Mouse (Mus musculus): ENCODE measurements around the gene Pmfbp1. TPM values are rescaled to one million over a fixed set of nuclear protein-coding genes. Genes with fewer than 3 reads are reported as not detected.

Gene Pmfbp1
- polyA plus RNA-seq, 1 experiment from 2014 or later = 0.19 TPM

- DNase-seq (ENCODE audit: low spot score) = peak; percentile 70
- no peak overlapping the region for H3K9ac ChIP-seq (ENCODE audit: low read length)
- no peaks in the 10 kb centered on the region for H3K27me3 ChIP-seq (ENCODE audit: control insufficient read depth, insufficient read depth, low read length)
- no peak for ATAC-seq (replicated peaks; ENCODE audit: low FRiP score)
- H3K4me1 ChIP-seq (replicated peaks; ENCODE audit: control insufficient read depth, insufficient read depth, low read length) = no peaks in the 10 kb centered on the region
- H3K4me2 ChIP-seq (ENCODE audit: low read depth, low read length, severe bottlenecking) = no peak overlapping the region
- no peaks in the 10 kb centered on the region for H3K9me3 ChIP-seq (ENCODE audit: control insufficient read depth, low read length)
- H3K36me3 ChIP-seq (ENCODE audit: control insufficient read depth, insufficient read depth, low read length) = no peaks in the 10 kb centered on the region
- 86% methylated on average over 19 of the region's 19 CpGs for WGBS
- H3K4me3 ChIP-seq (ENCODE audit: low read depth, low read length) = no peak overlapping the region
- no peak overlapping the region for H3K27ac ChIP-seq (ENCODE audit: low read depth, low read length)
Observed at GRCm38 (mm10) chr8:109535140-109535990, 41.5 kb downstream of the Pmfbp1 start.

- Histone ChIP-seq H3K27me3 (ENCODE audit: control insufficient read depth, insufficient read depth, low read length) (no peaks in the 10 kb centered on the region), H3K9ac (ENCODE audit: low read length) (0 out of 2 replicates have a peak overlapping the region, but pooled peaks have one; percentile 4), H3K4me2 (ENCODE audit: low read depth, low read length, severe bottlenecking) (no peak overlapping the region), H3K36me3 (ENCODE audit: control insufficient read depth, insufficient read depth, low read length) (no peaks in the 10 kb centered on the region), H3K27ac (ENCODE audit: low read depth, low read length) (no peak overlapping the region), H3K4me3 (ENCODE audit: low read depth, low read length) (no peak overlapping the region), H3K9me3 (ENCODE audit: control insufficient read depth, low read length) (no peaks in the 10 kb centered on the region), H3K4me1 (replicated peaks; ENCODE audit: control insufficient read depth, insufficient read depth, low read length) (no peaks in the 10 kb centered on the region)
- ATAC-seq (replicated peaks; ENCODE audit: low FRiP score) (peak; percentile 75), DNase-seq (ENCODE audit: low spot score) (peak; percentile 93)
- WGBS = 3% methylated on average over 5 of the region's 5 CpGs
Observed at GRCm38 (mm10) chr8:109536703-109537102, 42.9 kb downstream of the Pmfbp1 start.

GRCm38 (mm10) chr8:109542165-109542564 is 48.3 kb downstream of the Pmfbp1 start:
- no peak overlapping the region for H3K27ac ChIP-seq (ENCODE audit: low read depth, low read length)
- H3K36me3 ChIP-seq (ENCODE audit: control insufficient read depth, insufficient read depth, low read length) = peaks cover 6% of the 10 kb centered on the region; the same call in 1 of the 2 replicates
- WGBS = 79% methylated on average over 5 of the region's 5 CpGs
- no peak for ATAC-seq (replicated peaks; ENCODE audit: low FRiP score)
- no peaks in the 10 kb centered on the region for H3K27me3 ChIP-seq (ENCODE audit: control insufficient read depth, insufficient read depth, low read length)
- no peaks in the 10 kb centered on the region for H3K4me1 ChIP-seq (replicated peaks; ENCODE audit: control insufficient read depth, insufficient read depth, low read length)
- no peak for DNase-seq (ENCODE audit: low spot score)
- no peak overlapping the region for H3K9ac ChIP-seq (ENCODE audit: low read length)
- no peak overlapping the region for H3K4me2 ChIP-seq (ENCODE audit: low read depth, low read length, severe bottlenecking)
- H3K9me3 ChIP-seq (ENCODE audit: control insufficient read depth, low read length) = no peaks in the 10 kb centered on the region
- H3K4me3 ChIP-seq (ENCODE audit: low read depth, low read length) = no peak overlapping the region

GRCm38 (mm10) chr8:109542748-109543519 is 49.1 kb downstream of the Pmfbp1 start:
- no peak for DNase-seq (ENCODE audit: low spot score)
- Histone ChIP-seq H3K4me2 (ENCODE audit: low read depth, low read length, severe bottlenecking) (no peak overlapping the region), H3K4me1 (replicated peaks; ENCODE audit: control insufficient read depth, insufficient read depth, low read length) (no peaks in the 10 kb centered on the region), H3K9me3 (ENCODE audit: control insufficient read depth, low read length) (no peaks in the 10 kb centered on the region), H3K36me3 (ENCODE audit: control insufficient read depth, insufficient read depth, low read length) (peaks cover 12% of the 10 kb centered on the region; the same call in 1 of the 2 replicates), H3K27me3 (ENCODE audit: control insufficient read depth, insufficient read depth, low read length) (no peaks in the 10 kb centered on the region), H3K27ac (ENCODE audit: low read depth, low read length) (no peak overlapping the region), H3K9ac (ENCODE audit: low read length) (no peak overlapping the region), H3K4me3 (ENCODE audit: low read depth, low read length) (no peak overlapping the region)
- WGBS = 91% methylated on average over 8 of the region's 8 CpGs
- no peak for ATAC-seq (replicated peaks; ENCODE audit: low FRiP score)

GRCm38 (mm10) chr8:109544049-109544448 is 50.2 kb downstream of the Pmfbp1 start:
- H3K4me2 ChIP-seq (ENCODE audit: low read depth, low read length, severe bottlenecking) = no peak overlapping the region
- peaks cover 16% of the 10 kb centered on the region; the same call in 1 of the 2 replicates for H3K36me3 ChIP-seq (ENCODE audit: control insufficient read depth, insufficient read depth, low read length)
- ATAC-seq (replicated peaks; ENCODE audit: low FRiP score) (no peak), DNase-seq (ENCODE audit: low spot score) (no peak)
- H3K9me3 ChIP-seq (ENCODE audit: control insufficient read depth, low read length) = no peaks in the 10 kb centered on the region
- no peaks in the 10 kb centered on the region for H3K4me1 ChIP-seq (replicated peaks; ENCODE audit: control insufficient read depth, insufficient read depth, low read length)
- H3K4me3 ChIP-seq (ENCODE audit: low read depth, low read length) = no peak overlapping the region
- no peak overlapping the region for H3K9ac ChIP-seq (ENCODE audit: low read length)
- 68% methylated on average over 2 of the region's 3 CpGs for WGBS
- H3K27ac ChIP-seq (ENCODE audit: low read depth, low read length) = no peak overlapping the region
- no peaks in the 10 kb centered on the region for H3K27me3 ChIP-seq (ENCODE audit: control insufficient read depth, insufficient read depth, low read length)

GRCm38 (mm10) chr8:109551663-109552062 is 57.8 kb downstream of the Pmfbp1 start:
- no peaks in the 10 kb centered on the region for H3K27me3 ChIP-seq (ENCODE audit: control insufficient read depth, insufficient read depth, low read length)
- no peak overlapping the region for H3K27ac ChIP-seq (ENCODE audit: low read depth, low read length)
- ATAC-seq (replicated peaks; ENCODE audit: low FRiP score) = no peak
- no peaks in the 10 kb centered on the region for H3K9me3 ChIP-seq (ENCODE audit: control insufficient read depth, low read length)
- no peak overlapping the region for H3K4me2 ChIP-seq (ENCODE audit: low read depth, low read length, severe bottlenecking)
- peak; percentile 67 for DNase-seq (ENCODE audit: low spot score)
- H3K4me3 ChIP-seq (ENCODE audit: low read depth, low read length) = no peak overlapping the region
- H3K9ac ChIP-seq (ENCODE audit: low read length) = no peak overlapping the region
- 54% methylated on average over 3 of the region's 3 CpGs for WGBS
- peaks cover 35% of the 10 kb centered on the region for H3K36me3 ChIP-seq (ENCODE audit: control insufficient read depth, insufficient read depth, low read length)
- no peaks in the 10 kb centered on the region for H3K4me1 ChIP-seq (replicated peaks; ENCODE audit: control insufficient read depth, insufficient read depth, low read length)

GRCm38 (mm10) chr8:109563881-109564280 is 70.1 kb downstream of the Pmfbp1 start:
- no peak for DNase-seq (ENCODE audit: low spot score)
- no peak for ATAC-seq (replicated peaks; ENCODE audit: low FRiP score)
- peaks cover 10% of the 10 kb centered on the region; the same call in 1 of the 2 replicates for H3K4me1 ChIP-seq (replicated peaks; ENCODE audit: control insufficient read depth, insufficient read depth, low read length)
- no peak overlapping the region for H3K4me2 ChIP-seq (ENCODE audit: low read depth, low read length, severe bottlenecking)
- no peak overlapping the region for H3K9ac ChIP-seq (ENCODE audit: low read length)
- WGBS = 76% methylated on average over 2 of the region's 2 CpGs
- no peak overlapping the region for H3K27ac ChIP-seq (ENCODE audit: low read depth, low read length)
- H3K36me3 ChIP-seq (ENCODE audit: control insufficient read depth, insufficient read depth, low read length) = peaks cover 12% of the 10 kb centered on the region
- H3K27me3 ChIP-seq (ENCODE audit: control insufficient read depth, insufficient read depth, low read length) = no peaks in the 10 kb centered on the region
- H3K9me3 ChIP-seq (ENCODE audit: control insufficient read depth, low read length) = no peaks in the 10 kb centered on the region
- no peak overlapping the region; the same call in 1 of the 2 replicates for H3K4me3 ChIP-seq (ENCODE audit: low read depth, low read length)

GRCm38 (mm10) chr8:109564766-109565165 is 70.9 kb downstream of the Pmfbp1 start:
- ATAC-seq (replicated peaks; ENCODE audit: low FRiP score) = no peak

More at GRCm38 (mm10) chr8:109564766-109565165, 70.9 kb downstream of the Pmfbp1 start:
- H3K27ac ChIP-seq (ENCODE audit: low read depth, low read length) = no peak overlapping the region
- H3K9ac ChIP-seq (ENCODE audit: low read length) = peak overlapping the region; percentile 90
- DNase-seq (ENCODE audit: low spot score) = no peak
- no peaks in the 10 kb centered on the region for H3K27me3 ChIP-seq (ENCODE audit: control insufficient read depth, insufficient read depth, low read length)
- H3K4me1 ChIP-seq (replicated peaks; ENCODE audit: control insufficient read depth, insufficient read depth, low read length) = peaks cover 10% of the 10 kb centered on the region; the same call in 1 of the 2 replicates
- peaks cover 8% of the 10 kb centered on the region for H3K36me3 ChIP-seq (ENCODE audit: control insufficient read depth, insufficient read depth, low read length)
- H3K4me2 ChIP-seq (ENCODE audit: low read depth, low read length, severe bottlenecking) = peak overlapping the region; percentile 88
- peak overlapping the region; percentile 91 for H3K4me3 ChIP-seq (ENCODE audit: low read depth, low read length)
- 5% methylated on average over 10 of the region's 10 CpGs for WGBS
- no peaks in the 10 kb centered on the region for H3K9me3 ChIP-seq (ENCODE audit: control insufficient read depth, low read length)
